Mouse (Mus musculus): ENCODE measurements at regions not wholly inside any gene's neighbourhood (a gene's known extent, or its start where the extent isn't known, plus 50 kb on each side); places are given as distances from the start of the nearest gene placed in this dataset.

DNA sequence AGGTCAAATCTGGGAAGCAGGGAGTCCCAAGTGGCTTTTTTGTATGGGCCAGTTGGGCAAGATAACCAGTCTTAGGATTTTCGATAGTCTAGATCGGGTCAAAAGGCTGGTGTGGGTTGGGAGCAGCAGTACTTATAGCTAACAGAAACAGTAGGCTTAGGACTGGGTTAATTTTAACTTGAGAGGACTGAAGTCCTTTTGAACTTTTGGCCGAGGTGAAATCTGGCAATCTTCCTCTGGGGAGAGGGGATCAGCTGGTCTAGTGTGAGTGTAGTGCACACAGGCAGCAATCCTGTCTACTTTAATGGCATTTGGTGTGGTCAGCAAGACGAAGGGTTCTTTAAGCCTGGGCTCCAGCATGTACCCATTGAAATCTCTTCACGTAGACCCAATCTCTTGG, 194.7 kb downstream of the Tex13c3 start:
- TF ChIP-seq CTCF (IDR thresholded peaks at IDR 0.05; ENCODE audit: control insufficient read depth, insufficient read depth, insufficient replicate concordance, low read depth, low read length), result no peak
- no peak for TF ChIP-seq POLR2A (IDR thresholded peaks at IDR 0.05; ENCODE audit: control insufficient read depth, low read depth, low read length)
